Mouse (Mus musculus) cerebellum, adult (tissue): ENCODE results near the gene Syngap1.

Experiments used
- ATAC-seq: cut with Nextera tagmentation; 2 replicates; pipeline ENCODE4 v1.9.2; 2017; ENCODE audit warnings: mild to moderate bottlenecking, moderate library complexity, mixed read lengths; ENCODE audit not compliant: insufficient number of reproducible peaks, low FRiP score, low TSS enrichment

Gene Syngap1

GRCm38 (mm10) chr17:26935027-26935426, 6.0 kb upstream of the Syngap1 start:
- no peak for ATAC-seq

- no peak for ATAC-seq
Observed at GRCm38 (mm10) chr17:26936453-26936852, 4.6 kb upstream of the Syngap1 start.

GRCm38 (mm10) chr17:26936921-26937695, 3.9 kb upstream of the Syngap1 start:
- no peak for ATAC-seq

GRCm38 (mm10) chr17:26937883-26938695, 3.0 kb upstream of the Syngap1 start:
- no peak for ATAC-seq

- no peak for ATAC-seq
Observed at GRCm38 (mm10) chr17:26938731-26939130, 2.3 kb upstream of the Syngap1 start.

GRCm38 (mm10) chr17:26939178-26939972, 1.7 kb upstream of the Syngap1 start, which contains the start of gene Cuta:
Cuta (minus strand) TSS chr17:26939569.
- ATAC-seq: peak; percentile 89

- no peak for ATAC-seq
Observed at GRCm38 (mm10) chr17:26939973-26940300, 1.1 kb upstream of the Syngap1 start.

- no peak for ATAC-seq
Observed at GRCm38 (mm10) chr17:26941841-26942570, 953 bp downstream of the Syngap1 start.

- no peak for ATAC-seq
Observed at GRCm38 (mm10) chr17:26945824-26946495, 4.9 kb downstream of the Syngap1 start.

GRCm38 (mm10) chr17:26946567-26946966, 5.5 kb downstream of the Syngap1 start:
- ATAC-seq: peak; percentile 45; the same call in 1 of the 2 replicates

- no peak for ATAC-seq
Observed at GRCm38 (mm10) chr17:26947231-26948100, 6.4 kb downstream of the Syngap1 start.

- no peak for ATAC-seq
Observed at GRCm38 (mm10) chr17:26948316-26949050, 7.4 kb downstream of the Syngap1 start.

- no peak for ATAC-seq
Observed at GRCm38 (mm10) chr17:26949051-26949577, 8.1 kb downstream of the Syngap1 start.

GRCm38 (mm10) chr17:26949866-26950265, 8.8 kb downstream of the Syngap1 start:
- ATAC-seq: no peak

- no peak for ATAC-seq
Observed at GRCm38 (mm10) chr17:26950560-26951288, 9.7 kb downstream of the Syngap1 start.

- ATAC-seq: no peak
Observed at GRCm38 (mm10) chr17:26951406-26951805, 10.4 kb downstream of the Syngap1 start.
